Mouse (Mus musculus) lung, adult 2 months (tissue): ENCODE measurements around the gene Lypd1.

Experiments used
- CTCF ChIP-seq: fragments of 200-500 bp; IDR thresholded peaks from 2 replicates; pipeline ENCODE4 v1.5.1; 2011; ENCODE audit warnings: mild to moderate bottlenecking, low read length, control low read depth; ENCODE audit not compliant: insufficient read depth
- POLR2A ChIP-seq: fragments of 200-500 bp; IDR thresholded peaks from 2 replicates; pipeline ENCODE4 v1.6.1; 2011; ENCODE audit warnings: low read depth, mild to moderate bottlenecking, control low read depth, low read length, borderline replicate concordance; ENCODE audit errors: extremely low read depth

DNA sequence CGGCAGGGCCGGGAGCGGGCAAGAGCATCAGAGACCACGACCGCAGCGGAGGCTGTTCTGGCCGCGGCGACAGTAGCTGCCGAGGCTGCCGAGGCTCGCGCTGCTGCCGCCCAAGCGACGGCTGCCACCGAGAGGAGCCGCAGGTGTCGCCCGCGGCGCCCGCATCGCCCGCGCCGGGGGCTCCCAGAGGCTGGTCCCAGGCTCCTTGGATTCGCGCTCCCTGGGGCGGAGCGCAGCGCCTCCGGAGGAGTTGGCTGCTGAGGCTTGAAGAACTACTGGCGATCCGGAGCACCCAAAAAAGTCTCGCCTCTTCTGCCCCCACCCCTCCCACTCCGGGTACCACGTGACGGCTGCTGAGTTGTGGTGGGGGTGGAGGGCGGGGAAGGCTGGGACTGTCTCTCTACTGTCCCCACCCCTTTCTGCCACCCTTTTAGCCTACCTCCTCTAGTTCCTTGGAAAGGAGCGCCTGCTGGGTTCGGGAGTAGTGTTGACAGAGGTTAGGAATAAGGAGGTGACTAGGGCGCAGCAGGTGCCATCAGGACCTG is 928 bp downstream of the Lypd1 start:
- TF ChIP-seq CTCF (no peak), POLR2A (no peak)
